Mouse (Mus musculus): ENCODE measurements at regions not wholly inside any gene's neighbourhood (a gene's known extent, or its start where the extent isn't known, plus 50 kb on each side); places are given as distances from the start of the nearest gene placed in this dataset.
A peak's percentile ranks its signal among the peaks of the same experiment; 100 is the strongest.

DNA sequence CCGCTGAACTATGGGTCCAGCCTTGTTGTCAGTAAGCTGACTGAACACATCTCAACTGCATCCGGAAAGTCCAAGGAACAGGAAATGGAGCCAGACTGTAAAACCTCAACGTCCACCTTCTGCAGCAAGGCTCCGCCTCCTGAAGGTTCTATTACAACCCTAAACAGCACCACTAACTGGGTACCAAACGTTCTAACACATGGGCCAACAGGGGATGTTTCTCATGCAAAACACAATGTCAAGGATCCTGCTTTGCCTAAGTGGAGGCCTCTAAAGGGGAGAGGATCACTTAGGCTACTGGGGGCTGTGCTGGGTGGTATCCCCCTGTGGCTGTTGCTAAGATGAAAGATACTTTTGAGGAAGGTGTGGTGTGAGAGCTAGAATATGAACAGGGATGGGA lies 51.0 kb upstream of the Stt3b start:
- Histone ChIP-seq H3K27ac (replicated peaks) (no peak overlapping the region), H3K9ac (no peak overlapping the region), H3K4me2 (no peak overlapping the region), H3K9me3 (no peaks in the 10 kb centered on the region), H3K4me1 (replicated peaks) (no peaks in the 10 kb centered on the region), H3K4me3 (no peak overlapping the region), H3K27me3 (no peaks in the 10 kb centered on the region), H3K36me3 (no peaks in the 10 kb centered on the region)
- ATAC-seq (ENCODE audit: low FRiP score, low read depth) = no peak
- WGBS = 72% methylated on average over 5 of the region's 5 CpGs

DNA sequence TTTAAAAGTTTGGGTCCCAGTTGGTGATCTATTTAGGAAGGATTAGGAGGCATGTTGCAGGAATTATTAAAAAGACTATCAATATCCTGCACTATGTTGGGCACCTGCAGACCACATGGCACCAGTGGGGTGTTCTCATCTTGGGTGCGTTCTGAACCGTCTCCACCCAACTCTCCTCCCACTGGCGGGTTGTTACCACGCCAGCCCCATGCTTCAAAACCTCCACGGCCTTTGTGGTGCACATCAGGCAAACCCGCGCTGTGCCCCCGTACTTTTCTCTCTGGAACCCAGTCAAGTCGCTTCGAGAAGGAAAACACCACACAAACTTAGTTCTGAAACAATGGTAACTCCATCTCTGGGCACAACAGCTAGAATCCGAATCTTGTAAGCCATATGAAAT lies 51.7 kb upstream of the Stt3b start:
- no peak overlapping the region for H3K27ac ChIP-seq (replicated peaks)
- H3K4me2 ChIP-seq = no peak overlapping the region
- H3K27me3 ChIP-seq = no peaks in the 10 kb centered on the region
- no peak overlapping the region for H3K9ac ChIP-seq
- H3K36me3 ChIP-seq = no peaks in the 10 kb centered on the region
- H3K4me1 ChIP-seq (replicated peaks) = no peaks in the 10 kb centered on the region
- 93% methylated on average over 11 of the region's 11 CpGs for WGBS
- no peak for ATAC-seq (ENCODE audit: low FRiP score, low read depth)
- H3K9me3 ChIP-seq = no peaks in the 10 kb centered on the region
- no peak overlapping the region for H3K4me3 ChIP-seq

DNA sequence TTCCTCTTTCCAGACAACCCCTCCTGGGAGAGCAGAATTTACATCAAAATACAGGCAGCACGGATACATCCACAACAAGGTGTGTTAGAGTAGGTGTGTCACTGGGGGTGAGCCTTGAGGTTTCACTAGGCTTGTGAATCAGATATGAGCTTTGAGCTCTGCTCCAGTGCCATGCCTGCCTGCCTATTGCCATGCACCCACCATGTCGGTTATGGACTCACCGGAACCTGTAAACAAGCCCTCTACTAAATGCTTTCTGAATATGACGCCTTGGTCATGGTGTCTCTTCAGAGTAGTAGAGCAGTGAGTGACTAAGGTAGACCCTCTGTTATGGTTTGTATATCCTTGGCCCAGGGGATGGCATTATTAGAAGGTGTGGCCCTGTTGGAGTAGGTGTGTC lies 52.3 kb upstream of the Stt3b start:
- no peak for ATAC-seq (ENCODE audit: low FRiP score, low read depth)
- no peak overlapping the region for H3K27ac ChIP-seq (replicated peaks)
- H3K4me2 ChIP-seq = no peak overlapping the region
- H3K4me1 ChIP-seq (replicated peaks) = no peaks in the 10 kb centered on the region
- no peak overlapping the region for H3K9ac ChIP-seq
- no peaks in the 10 kb centered on the region for H3K36me3 ChIP-seq
- H3K4me3 ChIP-seq = no peak overlapping the region
- no peaks in the 10 kb centered on the region for H3K27me3 ChIP-seq
- 89% methylated on average over 4 of the region's 4 CpGs for WGBS
- no peaks in the 10 kb centered on the region for H3K9me3 ChIP-seq

DNA sequence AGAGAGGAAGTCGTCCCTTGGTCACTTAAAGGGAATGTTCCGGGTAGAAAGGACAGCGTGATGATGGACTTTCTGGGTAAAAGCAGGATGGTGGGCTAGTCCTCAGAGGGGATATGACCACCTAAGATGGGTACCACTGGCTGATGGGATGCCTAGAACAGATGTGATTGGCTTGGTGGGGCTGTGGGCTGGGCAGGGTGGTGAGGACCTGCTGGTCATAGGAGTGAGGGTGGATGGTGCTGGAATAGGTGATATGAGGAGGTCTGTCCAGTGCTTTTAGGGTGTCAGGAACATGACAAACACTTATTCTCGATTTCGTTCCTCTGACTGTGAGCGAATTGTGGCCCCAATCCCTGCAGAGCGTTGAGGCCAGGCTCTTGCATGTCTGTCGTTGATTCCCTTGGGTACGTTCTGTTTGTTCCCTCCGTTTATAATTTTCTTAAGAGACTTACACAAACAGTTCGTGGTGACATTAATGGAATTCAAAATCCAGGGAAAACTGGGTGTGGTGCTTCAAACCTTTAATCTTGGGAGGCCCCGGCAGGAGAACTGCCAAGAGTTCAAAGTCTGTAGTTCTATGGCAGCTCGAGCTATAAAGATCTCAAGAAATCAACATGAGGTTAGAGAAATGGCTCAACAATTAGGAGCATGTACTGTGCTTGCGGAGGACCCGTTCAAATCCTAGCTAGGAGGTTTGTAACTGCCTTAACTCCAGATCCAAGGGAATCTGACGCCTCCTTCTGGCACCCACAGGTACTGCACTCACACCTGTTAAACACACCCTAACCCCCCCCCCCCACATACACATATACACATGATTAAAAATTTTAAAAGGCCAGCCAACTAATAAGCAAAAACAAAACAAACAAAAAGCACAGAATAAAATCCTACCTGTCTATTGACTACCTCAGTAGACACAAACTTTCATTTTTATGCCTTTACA lies 55.0 kb upstream of the Stt3b start:
- no peak overlapping the region for H3K27ac ChIP-seq (replicated peaks)
- no peak overlapping the region for H3K9ac ChIP-seq
- no peaks in the 10 kb centered on the region for H3K36me3 ChIP-seq
- no peak for ATAC-seq (ENCODE audit: low FRiP score, low read depth)
- H3K9me3 ChIP-seq = no peaks in the 10 kb centered on the region
- H3K4me1 ChIP-seq (replicated peaks) = no peaks in the 10 kb centered on the region
- H3K4me3 ChIP-seq = no peak overlapping the region
- H3K27me3 ChIP-seq = no peaks in the 10 kb centered on the region
- H3K4me2 ChIP-seq = no peak overlapping the region
- WGBS = 94% methylated on average over 16 of the region's 16 CpGs

DNA sequence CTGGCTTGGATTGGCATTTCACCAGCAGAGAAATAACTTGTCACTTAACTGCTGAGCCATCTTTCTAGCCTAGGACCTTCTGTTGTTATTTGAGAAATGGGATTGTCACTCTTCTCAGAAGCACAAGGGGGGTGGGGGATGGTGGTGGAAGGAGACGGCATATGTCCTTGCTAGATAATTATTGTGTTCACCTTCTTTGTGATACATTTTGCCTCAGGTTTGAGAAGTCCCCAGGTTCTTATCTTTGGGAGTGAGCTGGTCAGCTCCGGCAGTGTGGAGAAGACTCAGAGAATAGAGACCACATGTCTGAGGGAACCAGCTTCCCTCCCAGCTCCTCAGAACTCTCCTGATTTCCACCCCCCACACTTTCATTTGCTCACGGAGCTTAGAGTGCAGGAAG lies 57.6 kb upstream of the Stt3b start:
- no peak for ATAC-seq (ENCODE audit: low FRiP score, low read depth)
- Histone ChIP-seq H3K27me3 (no peaks in the 10 kb centered on the region), H3K27ac (replicated peaks) (no peak overlapping the region), H3K9ac (no peak overlapping the region), H3K4me2 (no peak overlapping the region), H3K9me3 (no peaks in the 10 kb centered on the region), H3K4me3 (no peak overlapping the region), H3K4me1 (replicated peaks) (no peaks in the 10 kb centered on the region), H3K36me3 (no peaks in the 10 kb centered on the region)
- WGBS = 73% methylated on average over 3 of the region's 3 CpGs

DNA sequence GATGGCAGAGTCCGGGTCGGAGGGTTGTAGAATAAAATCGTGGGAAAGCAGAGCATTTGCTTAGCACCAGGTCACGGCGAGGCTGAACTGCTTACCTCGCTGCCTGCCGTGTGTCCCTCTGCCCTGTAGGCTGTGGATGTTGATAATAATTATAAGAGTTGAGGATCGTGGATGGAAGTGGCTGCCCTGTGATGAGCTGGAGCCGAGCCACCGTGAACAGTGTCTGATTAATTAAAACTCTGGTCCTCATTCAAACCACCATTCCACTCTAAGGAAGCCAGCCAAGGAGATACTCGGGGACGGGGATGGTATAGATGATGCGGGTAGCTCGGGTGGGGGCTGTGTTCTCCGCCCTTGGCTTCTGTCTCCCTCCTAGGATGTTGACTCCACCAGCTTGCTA lies 70.1 kb upstream of the Stt3b start:
- no peaks in the 10 kb centered on the region for H3K36me3 ChIP-seq
- WGBS = 49% methylated on average over 15 of the region's 15 CpGs
- peak overlapping the region; percentile 48; the same call in 1 of the 2 replicates for H3K27ac ChIP-seq (replicated peaks)
- no peaks in the 10 kb centered on the region for H3K9me3 ChIP-seq
- no peak overlapping the region for H3K9ac ChIP-seq
- H3K4me1 ChIP-seq (replicated peaks) = peaks cover 8% of the 10 kb centered on the region; the same call in 1 of the 2 replicates
- H3K4me2 ChIP-seq = peak overlapping the region; percentile 13; the same call in 1 of the 2 replicates
- H3K27me3 ChIP-seq = no peaks in the 10 kb centered on the region
- peak; percentile 51; the same call in 1 of the 2 replicates for ATAC-seq (ENCODE audit: low FRiP score, low read depth)
- no peak overlapping the region for H3K4me3 ChIP-seq

DNA sequence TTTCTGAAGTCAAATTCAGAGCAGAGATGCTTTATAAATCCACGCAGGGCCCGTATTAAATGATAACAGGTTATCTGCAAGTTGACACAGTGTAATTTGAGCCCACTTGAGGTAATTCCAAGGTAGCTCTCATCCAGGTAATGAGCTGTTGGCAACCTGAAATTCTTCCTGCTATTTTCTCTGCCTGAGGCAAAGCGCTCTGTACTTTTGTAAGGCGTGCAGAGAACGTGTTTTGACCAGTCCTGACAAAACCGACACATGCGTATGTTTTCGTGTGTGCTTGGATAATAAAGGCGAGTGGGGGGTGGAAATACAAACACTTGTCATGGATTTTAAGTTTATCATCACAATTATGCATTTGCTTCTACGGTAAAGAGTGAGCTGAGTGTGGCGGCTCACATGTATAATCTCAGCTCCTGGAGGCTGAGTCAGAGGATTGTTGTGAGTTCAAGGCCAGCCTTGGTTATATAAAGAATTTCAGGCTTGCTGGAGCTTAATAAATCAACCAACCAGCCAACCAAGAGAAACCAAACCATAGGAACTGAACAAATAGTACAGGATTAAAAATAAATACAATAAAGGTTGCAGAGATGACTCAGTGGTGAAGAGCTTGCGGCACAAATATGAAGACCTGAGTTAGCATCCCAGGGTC lies 72.7 kb upstream of the Stt3b start:
- 91% methylated on average over 12 of the region's 12 CpGs for WGBS
- H3K4me3 ChIP-seq = no peak overlapping the region
- H3K4me1 ChIP-seq (replicated peaks) = peaks cover 8% of the 10 kb centered on the region; the same call in 1 of the 2 replicates
- no peaks in the 10 kb centered on the region for H3K27me3 ChIP-seq
- no peak overlapping the region for H3K4me2 ChIP-seq
- no peak overlapping the region for H3K9ac ChIP-seq
- no peak for ATAC-seq (ENCODE audit: low FRiP score, low read depth)
- no peaks in the 10 kb centered on the region for H3K36me3 ChIP-seq
- H3K27ac ChIP-seq (replicated peaks) = no peak overlapping the region
- no peaks in the 10 kb centered on the region for H3K9me3 ChIP-seq

DNA sequence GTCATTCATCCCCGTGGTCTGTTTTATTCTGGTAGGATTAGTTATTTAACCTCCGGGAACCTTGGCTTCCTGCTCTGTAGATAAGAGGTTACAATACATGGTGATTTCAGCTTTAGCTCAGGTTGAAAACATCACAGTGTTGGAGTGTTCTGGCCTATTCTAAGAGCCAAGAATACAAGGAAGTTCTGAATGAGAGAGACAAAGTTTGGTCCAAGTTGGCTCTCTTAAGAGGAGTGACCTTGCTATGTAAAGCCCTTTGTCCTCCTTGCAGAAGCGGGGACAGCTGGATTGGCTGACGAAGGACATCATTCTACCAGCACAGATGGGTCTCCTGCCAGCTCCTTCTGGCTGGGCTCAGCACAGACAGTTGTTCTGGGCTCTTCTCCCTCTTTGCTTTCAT lies 73.7 kb upstream of the Stt3b start:
- no peak for ATAC-seq (ENCODE audit: low FRiP score, low read depth)
- Histone ChIP-seq H3K9ac (no peak overlapping the region), H3K9me3 (no peaks in the 10 kb centered on the region), H3K4me2 (no peak overlapping the region), H3K36me3 (no peaks in the 10 kb centered on the region), H3K27me3 (no peaks in the 10 kb centered on the region), H3K4me3 (no peak overlapping the region), H3K4me1 (replicated peaks) (peaks cover 12% of the 10 kb centered on the region; the same call in 1 of the 2 replicates), H3K27ac (replicated peaks) (no peak overlapping the region)
- WGBS = 74% methylated on average over 4 of the region's 4 CpGs

DNA sequence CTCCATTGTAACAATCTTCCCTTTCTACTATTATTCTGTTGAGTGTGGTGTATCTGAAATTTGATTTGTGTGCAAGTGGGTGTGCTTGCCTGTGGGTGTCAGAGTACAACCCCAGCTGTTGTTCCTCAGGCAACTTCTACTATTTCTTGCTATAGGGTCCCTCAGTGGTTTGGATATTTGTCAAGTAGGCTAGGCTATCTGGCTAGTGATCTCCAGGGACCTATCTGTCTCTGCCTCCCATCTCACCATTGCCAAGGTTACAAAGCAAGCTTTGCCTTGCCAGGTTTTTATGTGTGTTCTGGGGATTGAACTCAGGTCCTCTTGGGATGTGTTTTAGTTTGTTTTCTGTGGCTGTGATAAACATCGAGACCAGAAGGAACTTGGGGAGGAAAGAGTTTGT lies 74.1 kb upstream of the Stt3b start:
- Histone ChIP-seq H3K36me3 (no peaks in the 10 kb centered on the region), H3K4me2 (no peak overlapping the region), H3K4me1 (replicated peaks) (peaks cover 12% of the 10 kb centered on the region; the same call in 1 of the 2 replicates), H3K9me3 (no peaks in the 10 kb centered on the region), H3K27me3 (no peaks in the 10 kb centered on the region), H3K9ac (no peak overlapping the region), H3K4me3 (no peak overlapping the region), H3K27ac (replicated peaks) (no peak overlapping the region)
- ATAC-seq (ENCODE audit: low FRiP score, low read depth) = no peak
- WGBS = 74% methylated on average over 1 of the region's 1 CpGs

DNA sequence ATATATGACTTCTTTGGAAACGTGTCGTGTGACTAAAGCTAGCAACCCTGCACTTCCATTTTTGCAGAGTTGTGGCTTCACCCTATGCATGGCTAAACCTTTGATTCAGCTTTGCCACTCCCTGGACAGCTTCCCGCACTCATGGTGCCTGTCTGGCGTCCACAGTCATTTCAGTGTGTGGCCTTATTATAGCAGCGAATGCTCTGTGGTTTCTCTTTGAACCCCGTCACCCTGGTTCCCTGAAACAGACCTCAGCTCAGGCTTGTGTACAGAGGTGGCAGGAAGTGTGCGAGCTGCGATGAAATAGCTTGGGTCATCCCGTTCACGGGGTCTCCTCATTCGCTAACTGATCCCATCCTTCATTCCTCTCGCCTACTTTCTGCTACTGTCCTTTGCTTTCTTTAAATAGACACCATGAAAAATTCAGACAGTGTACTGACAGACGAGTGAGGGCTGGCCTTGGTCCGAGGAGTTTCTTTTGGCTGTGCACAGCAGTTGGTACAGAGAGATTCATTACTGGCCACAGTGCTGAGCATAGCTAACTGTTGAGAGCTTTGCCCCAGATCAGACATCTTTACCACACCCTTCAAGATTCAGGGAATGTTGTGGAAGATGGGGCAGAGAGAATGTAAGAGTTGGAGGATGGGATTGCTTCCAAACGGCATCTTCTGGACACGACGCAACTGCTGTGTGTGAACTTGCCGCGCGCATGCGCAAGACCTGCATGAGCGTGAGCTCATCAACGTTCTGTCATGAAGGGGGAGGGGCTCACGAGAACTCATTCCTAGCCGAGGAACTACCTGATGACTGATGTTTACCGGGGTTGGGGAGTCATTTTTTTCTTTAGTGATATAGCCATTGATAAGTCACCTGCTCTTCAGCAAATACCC lies 77.5 kb upstream of the Stt3b start:
- Histone ChIP-seq H3K9ac (no peak overlapping the region), H3K4me1 (replicated peaks) (peaks cover 18% of the 10 kb centered on the region), H3K4me2 (no peak overlapping the region), H3K4me3 (no peak overlapping the region), H3K9me3 (no peaks in the 10 kb centered on the region), H3K27me3 (no peaks in the 10 kb centered on the region), H3K36me3 (no peaks in the 10 kb centered on the region), H3K27ac (replicated peaks) (no peak overlapping the region)
- WGBS = 80% methylated on average over 26 of the region's 26 CpGs
- no peak for ATAC-seq (ENCODE audit: low FRiP score, low read depth)

DNA sequence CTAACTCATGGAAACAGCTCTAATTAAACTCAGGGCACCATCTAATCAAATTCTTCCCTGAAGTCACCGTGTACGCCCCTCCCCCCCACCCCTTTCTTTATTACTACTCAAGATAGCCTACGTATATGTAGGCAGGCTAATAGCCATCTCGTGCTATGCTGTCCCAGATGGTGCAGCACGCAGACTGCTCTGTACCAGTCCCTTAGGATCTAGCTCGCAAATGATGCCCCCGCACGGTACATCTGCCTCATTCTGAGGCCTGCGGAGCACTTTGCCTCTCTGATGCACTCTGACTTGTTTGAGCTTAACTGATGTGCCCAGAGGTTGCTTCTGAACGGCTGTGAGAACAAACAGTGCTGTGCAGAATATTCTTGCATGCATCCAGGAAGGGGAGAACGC lies 78.1 kb upstream of the Stt3b start:
- Histone ChIP-seq H3K9me3 (no peaks in the 10 kb centered on the region), H3K4me2 (no peak overlapping the region), H3K36me3 (no peaks in the 10 kb centered on the region), H3K9ac (no peak overlapping the region), H3K4me3 (no peak overlapping the region), H3K27me3 (no peaks in the 10 kb centered on the region), H3K27ac (replicated peaks) (no peak overlapping the region), H3K4me1 (replicated peaks) (peaks cover 18% of the 10 kb centered on the region)
- 55% methylated on average over 11 of the region's 11 CpGs for WGBS
- ATAC-seq (ENCODE audit: low FRiP score, low read depth) = no peak

DNA sequence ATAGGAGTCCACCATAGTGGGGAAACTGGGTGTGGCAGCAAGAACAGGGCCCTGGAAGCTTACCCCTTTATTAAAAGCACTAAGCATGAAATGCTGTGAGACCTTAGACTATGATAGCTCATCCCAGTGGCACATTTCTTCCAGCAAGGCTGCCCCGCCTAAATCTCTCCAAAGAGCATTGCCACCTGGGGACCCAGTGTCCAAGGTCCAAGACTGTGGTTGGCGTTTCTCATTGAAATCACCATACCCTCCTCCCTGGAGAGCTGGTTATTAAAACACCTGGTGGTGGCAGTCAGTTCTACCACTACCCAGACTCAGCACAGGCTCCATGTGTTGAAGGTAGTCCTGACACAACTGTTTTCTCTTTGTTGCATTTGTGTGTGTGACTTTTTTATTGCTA lies 78.9 kb upstream of the Stt3b start:
- H3K4me1 ChIP-seq (replicated peaks) = peaks cover 18% of the 10 kb centered on the region
- no peaks in the 10 kb centered on the region for H3K9me3 ChIP-seq
- no peak overlapping the region for H3K27ac ChIP-seq (replicated peaks)
- no peak overlapping the region for H3K9ac ChIP-seq
- WGBS = 84% methylated on average over 2 of the region's 2 CpGs
- H3K36me3 ChIP-seq = no peaks in the 10 kb centered on the region
- H3K4me2 ChIP-seq = no peak overlapping the region
- H3K27me3 ChIP-seq = no peaks in the 10 kb centered on the region
- H3K4me3 ChIP-seq = no peak overlapping the region
- no peak for ATAC-seq (ENCODE audit: low FRiP score, low read depth)

Measured in hindbrain, embryonic 15.5 days (tissue).